Mouse (Mus musculus): ENCODE data around the gene Abhd2.
A peak's percentile ranks its signal among the peaks of the same experiment; 100 is the strongest.
"Not testable (repeated sequence)": the region's sequence is repeated elsewhere in the genome, so short reads cannot be mapped to it uniquely, and the experiment has no call there.

Gene Abhd2

GRCm38 (mm10) chr7:79266228-79266627, 6.8 kb upstream of the Abhd2 start:
- no peak for DNase-seq (ENCODE audit: low spot score in 2 of 2)

- no peak for DNase-seq (ENCODE audit: low spot score in 2 of 2)
Observed at GRCm38 (mm10) chr7:79267690-79268388, 5.2 kb upstream of the Abhd2 start.

GRCm38 (mm10) chr7:79268897-79269296, 4.1 kb upstream of the Abhd2 start:
- DNase-seq (ENCODE audit: low spot score in 2 of 2): no peak

- no peak for DNase-seq (ENCODE audit: low spot score in 2 of 2)
Observed at GRCm38 (mm10) chr7:79269411-79269810, 3.6 kb upstream of the Abhd2 start.

GRCm38 (mm10) chr7:79269866-79270265, 3.1 kb upstream of the Abhd2 start:
- no peak for DNase-seq (ENCODE audit: low spot score in 2 of 2)

- peak; percentile 79 to 82 for DNase-seq (ENCODE audit: low spot score in 2 of 2)
Observed at GRCm38 (mm10) chr7:79270961-79271387, 2.0 kb upstream of the Abhd2 start.

GRCm38 (mm10) chr7:79271861-79272788, 874 bp upstream of the Abhd2 start:
- peak in 1 of 2 experiments; percentile 4 for DNase-seq (ENCODE audit: low spot score in 2 of 2)

- DNase-seq (ENCODE audit: low spot score in 2 of 2): peak in 1 of 2 experiments; percentile 29
Observed at GRCm38 (mm10) chr7:79273738-79274472, 906 bp downstream of the Abhd2 start.

- DNase-seq (ENCODE audit: low spot score in 2 of 2): no peak
Observed at GRCm38 (mm10) chr7:79274473-79275010, 1.5 kb downstream of the Abhd2 start.

GRCm38 (mm10) chr7:79275345-79275744, 2.3 kb downstream of the Abhd2 start:
- peak in 1 of 2 experiments; percentile 38 for DNase-seq (ENCODE audit: low spot score in 2 of 2)

- DNase-seq (ENCODE audit: low spot score in 2 of 2): no peak
Observed at GRCm38 (mm10) chr7:79278432-79278831, 5.4 kb downstream of the Abhd2 start.

GRCm38 (mm10) chr7:79279376-79280029, 6.5 kb downstream of the Abhd2 start:
- no peak for DNase-seq (ENCODE audit: low spot score in 2 of 2)

- DNase-seq (ENCODE audit: low spot score in 2 of 2): peak in 1 of 2 experiments; percentile 5
Observed at GRCm38 (mm10) chr7:79282883-79283670, 10.1 kb downstream of the Abhd2 start.

GRCm38 (mm10) chr7:79283671-79283941, 10.6 kb downstream of the Abhd2 start:
- not testable (repeated sequence) for DNase-seq (ENCODE audit: low spot score in 2 of 2)

GRCm38 (mm10) chr7:79284160-79284888, 11.3 kb downstream of the Abhd2 start:
- no peak for DNase-seq (ENCODE audit: low spot score in 2 of 2)

GRCm38 (mm10) chr7:79284889-79285280, 11.9 kb downstream of the Abhd2 start:
- no peak for DNase-seq (ENCODE audit: low spot score in 2 of 2)

- DNase-seq (ENCODE audit: low spot score in 2 of 2): no peak
Observed at GRCm38 (mm10) chr7:79285408-79285807, 12.4 kb downstream of the Abhd2 start.

GRCm38 (mm10) chr7:79287226-79287625, 14.2 kb downstream of the Abhd2 start:
- DNase-seq (ENCODE audit: low spot score in 2 of 2): no peak

- no peak for DNase-seq (ENCODE audit: low spot score in 2 of 2)
Observed at GRCm38 (mm10) chr7:79287928-79288327, 14.9 kb downstream of the Abhd2 start.

- no peak for DNase-seq (ENCODE audit: low spot score in 2 of 2)
Observed at GRCm38 (mm10) chr7:79288422-79288821, 15.4 kb downstream of the Abhd2 start.
